Mouse (Mus musculus) thymus, adult 2 months (tissue): Measurements from ENCODE around the gene Gja8.

Experiments
- CTCF ChIP-seq: fragments of 200-500 bp; IDR thresholded peaks from 2 replicates; pipeline ENCODE4 v1.5.1; 2012; ENCODE audit warnings: mild to moderate bottlenecking, control low read depth, low read length, moderate library complexity, borderline replicate concordance; ENCODE audit not compliant: control insufficient read depth, poor library complexity, insufficient read depth; ENCODE audit errors: extremely low read depth
- POLR2A ChIP-seq: fragments of 200-500 bp; IDR thresholded peaks from 2 replicates; pipeline ENCODE4 v1.6.1; 2012; ENCODE audit warnings: mild to moderate bottlenecking, low read length, control low read depth, moderate library complexity; ENCODE audit not compliant: control insufficient read depth, poor library complexity, insufficient read depth; ENCODE audit errors: extremely low read depth

GRCm38 (mm10) chr3:96974467-96974866 lies 48.6 kb upstream of the Gja8 start:
- TF ChIP-seq POLR2A (no peak), CTCF (no peak)
